Mouse (Mus musculus): ENCODE data around the gene Rbm44. TPM values are rescaled to one million over a fixed set of nuclear protein-coding genes. Genes with fewer than 3 reads are reported as not detected.
A peak's percentile ranks its signal among the peaks of the same experiment; 100 is the strongest.

Rbm44 gene
- total RNA-seq (2015; ENCODE audit: low replicate concordance) (0.58 and 8.4 TPM in 2 replicates), total RNA-seq (2017; ENCODE audit: low replicate concordance) (0.70 and 4.1 TPM in 2 replicates)

GRCm38 (mm10) chr1:91144813-91145212, at the start of gene Rbm44:
Gene Rbm44, plus strand, starts transcription at chr1:91145089.
- peak; percentile 87 for ATAC-seq (replicated peaks; ENCODE audit: low FRiP score, poor library complexity, severe bottlenecking)

- no peak for ATAC-seq (replicated peaks; ENCODE audit: low FRiP score, poor library complexity, severe bottlenecking)
Measured at GRCm38 (mm10) chr1:91095258-91095657, 49.6 kb upstream of the Rbm44 start.

- ATAC-seq (replicated peaks; ENCODE audit: low FRiP score, poor library complexity, severe bottlenecking), result no peak
Measured at GRCm38 (mm10) chr1:91095853-91096252, 49.0 kb upstream of the Rbm44 start.

- no peak for ATAC-seq (replicated peaks; ENCODE audit: low FRiP score, poor library complexity, severe bottlenecking)
Measured at GRCm38 (mm10) chr1:91096490-91096889, 48.4 kb upstream of the Rbm44 start.

- ATAC-seq (replicated peaks; ENCODE audit: low FRiP score, poor library complexity, severe bottlenecking), result no peak
Measured at GRCm38 (mm10) chr1:91097283-91097834, 47.5 kb upstream of the Rbm44 start.

GRCm38 (mm10) chr1:91098887-91099286, 46.0 kb upstream of the Rbm44 start:
- peak; percentile 54; the same call in 1 of the 2 replicates for ATAC-seq (replicated peaks; ENCODE audit: low FRiP score, poor library complexity, severe bottlenecking)

- no peak for ATAC-seq (replicated peaks; ENCODE audit: low FRiP score, poor library complexity, severe bottlenecking)
Measured at GRCm38 (mm10) chr1:91101709-91102440, 43.0 kb upstream of the Rbm44 start.

GRCm38 (mm10) chr1:91103366-91103983, 41.4 kb upstream of the Rbm44 start:
- no peak for ATAC-seq (replicated peaks; ENCODE audit: low FRiP score, poor library complexity, severe bottlenecking)

GRCm38 (mm10) chr1:91107548-91107947, 37.3 kb upstream of the Rbm44 start:
- no peak for ATAC-seq (replicated peaks; ENCODE audit: low FRiP score, poor library complexity, severe bottlenecking)

GRCm38 (mm10) chr1:91109302-91109701, 35.6 kb upstream of the Rbm44 start:
- ATAC-seq (replicated peaks; ENCODE audit: low FRiP score, poor library complexity, severe bottlenecking), result no peak

GRCm38 (mm10) chr1:91112171-91112570, 32.7 kb upstream of the Rbm44 start:
- no peak for ATAC-seq (replicated peaks; ENCODE audit: low FRiP score, poor library complexity, severe bottlenecking)

- no peak for ATAC-seq (replicated peaks; ENCODE audit: low FRiP score, poor library complexity, severe bottlenecking)
Measured at GRCm38 (mm10) chr1:91112606-91113005, 32.3 kb upstream of the Rbm44 start.

- no peak for ATAC-seq (replicated peaks; ENCODE audit: low FRiP score, poor library complexity, severe bottlenecking)
Measured at GRCm38 (mm10) chr1:91122121-91122520, 22.8 kb upstream of the Rbm44 start.

GRCm38 (mm10) chr1:91123004-91123403, 21.9 kb upstream of the Rbm44 start:
- no peak for ATAC-seq (replicated peaks; ENCODE audit: low FRiP score, poor library complexity, severe bottlenecking)

- ATAC-seq (replicated peaks; ENCODE audit: low FRiP score, poor library complexity, severe bottlenecking), result no peak; the same call in 1 of the 2 replicates
Measured at GRCm38 (mm10) chr1:91123466-91123865, 21.4 kb upstream of the Rbm44 start.

GRCm38 (mm10) chr1:91128849-91129248, 16.0 kb upstream of the Rbm44 start:
- no peak for ATAC-seq (replicated peaks; ENCODE audit: low FRiP score, poor library complexity, severe bottlenecking)

- no peak for ATAC-seq (replicated peaks; ENCODE audit: low FRiP score, poor library complexity, severe bottlenecking)
Measured at GRCm38 (mm10) chr1:91137036-91137435, 7.9 kb upstream of the Rbm44 start.

- no peak for ATAC-seq (replicated peaks; ENCODE audit: low FRiP score, poor library complexity, severe bottlenecking)
Measured at GRCm38 (mm10) chr1:91151509-91151908, 6.6 kb downstream of the Rbm44 start.

- ATAC-seq (replicated peaks; ENCODE audit: low FRiP score, poor library complexity, severe bottlenecking), result no peak
Measured at GRCm38 (mm10) chr1:91166798-91167197, 21.9 kb downstream of the Rbm44 start.

GRCm38 (mm10) chr1:91169157-91169556, 24.3 kb downstream of the Rbm44 start:
- ATAC-seq (replicated peaks; ENCODE audit: low FRiP score, poor library complexity, severe bottlenecking), result no peak

GRCm38 (mm10) chr1:91174796-91175195, 29.9 kb downstream of the Rbm44 start:
- no peak for ATAC-seq (replicated peaks; ENCODE audit: low FRiP score, poor library complexity, severe bottlenecking)

Data from erythroblast, adult 5-6 weeks (primary cell).